Mouse (Mus musculus) kidney, adult 18-20 months (tissue): Measurements from ENCODE around the gene Atrnl1.

Experiments
- DNase-seq: peaks from one replicate; pipeline ENCODE4 v3.0.0; 2021

Atrnl1 gene

GRCm38 (mm10) chr19:57725326-57725725 is 114.5 kb downstream of the Atrnl1 start:
- no peak for DNase-seq

GRCm38 (mm10) chr19:57727009-57727408 is 116.2 kb downstream of the Atrnl1 start:
- no peak for DNase-seq

GRCm38 (mm10) chr19:57737475-57737874 is 126.6 kb downstream of the Atrnl1 start:
- no peak for DNase-seq

- no peak for DNase-seq
Observed at GRCm38 (mm10) chr19:57745579-57745978, 134.7 kb downstream of the Atrnl1 start.

GRCm38 (mm10) chr19:57746553-57746952 is 135.7 kb downstream of the Atrnl1 start:
- no peak for DNase-seq

- no peak for DNase-seq
Observed at GRCm38 (mm10) chr19:57752189-57752588, 141.4 kb downstream of the Atrnl1 start.

GRCm38 (mm10) chr19:57762526-57762925 is 151.7 kb downstream of the Atrnl1 start:
- no peak for DNase-seq

GRCm38 (mm10) chr19:57764576-57765371 is 153.9 kb downstream of the Atrnl1 start:
- DNase-seq = no peak

GRCm38 (mm10) chr19:57767051-57767450 is 156.2 kb downstream of the Atrnl1 start:
- no peak for DNase-seq

GRCm38 (mm10) chr19:57768661-57769060 is 157.8 kb downstream of the Atrnl1 start:
- no peak for DNase-seq

- DNase-seq = no peak
Observed at GRCm38 (mm10) chr19:57782366-57783089, 171.7 kb downstream of the Atrnl1 start.

GRCm38 (mm10) chr19:57786699-57787098 is 175.9 kb downstream of the Atrnl1 start:
- DNase-seq = no peak

GRCm38 (mm10) chr19:57802207-57802606 is 191.4 kb downstream of the Atrnl1 start:
- no peak for DNase-seq

- DNase-seq = no peak
Observed at GRCm38 (mm10) chr19:57802771-57803482, 192.1 kb downstream of the Atrnl1 start.

- DNase-seq = no peak
Observed at GRCm38 (mm10) chr19:57803483-57803820, 192.6 kb downstream of the Atrnl1 start.

GRCm38 (mm10) chr19:57808363-57808762 is 197.5 kb downstream of the Atrnl1 start:
- DNase-seq = no peak

- DNase-seq = no peak
Observed at GRCm38 (mm10) chr19:57814291-57814690, 203.5 kb downstream of the Atrnl1 start.

- DNase-seq = peak; percentile 31
Observed at GRCm38 (mm10) chr19:57816221-57816996, 205.6 kb downstream of the Atrnl1 start.

GRCm38 (mm10) chr19:57817736-57818135 is 206.9 kb downstream of the Atrnl1 start:
- DNase-seq = no peak

GRCm38 (mm10) chr19:57823446-57823845 is 212.6 kb downstream of the Atrnl1 start:
- no peak for DNase-seq

GRCm38 (mm10) chr19:57825271-57826207 is 214.7 kb downstream of the Atrnl1 start:
- no peak for DNase-seq

- DNase-seq = no peak
Observed at GRCm38 (mm10) chr19:57833083-57833482, 222.2 kb downstream of the Atrnl1 start.
